Mouse (Mus musculus) heart, embryonic 16.5 days (tissue): ENCODE measurements at regions not wholly inside any gene's neighbourhood (a gene's known extent, or its start where the extent isn't known, plus 50 kb on each side); places are given as distances from the start of the nearest gene placed in this dataset.

Experiments used
- ATAC-seq: fragments of 200-750 bp; cut with Nextera tagmentation; replicated peaks from 2 replicates; pipeline ENCODE4 v1.8.0; 2017; ENCODE audit warnings: moderate number of reproducible peaks; ENCODE audit not compliant: insufficient read depth, low FRiP score; ENCODE audit errors: extremely low read depth
- H3K27ac ChIP-seq: fragments of 300-500 bp; sonication (generic); 2 replicates; pipeline ENCODE4 v1.5.1; 2014; ENCODE audit warnings: mild to moderate bottlenecking, low read length, control low read depth, moderate library complexity
- H3K27me3 ChIP-seq: fragments of 300-500 bp; sonication (generic); 2 replicates; pipeline ENCODE4 v1.6.1; 2014; ENCODE audit warnings: low read length, mixed read lengths; ENCODE audit not compliant: control insufficient read depth, insufficient read depth
- H3K36me3 ChIP-seq: fragments of 300-500 bp; sonication (generic); 2 replicates; pipeline ENCODE4 v1.6.1; 2014; ENCODE audit not compliant: control insufficient read depth, insufficient read depth
- H3K4me1 ChIP-seq: fragments of 300-500 bp; sonication (generic); 2 replicates; pipeline ENCODE4 v1.6.1; 2014; ENCODE audit warnings: low read length, mixed read lengths; ENCODE audit not compliant: control insufficient read depth, insufficient read depth
- H3K4me2 ChIP-seq: fragments of 300-500 bp; sonication (generic); 2 replicates; pipeline ENCODE4 v1.6.1; 2014; ENCODE audit warnings: low read depth, mild to moderate bottlenecking, control low read depth, low read length
- H3K4me3 ChIP-seq: fragments of 300-500 bp; sonication (generic); 2 replicates; pipeline ENCODE4 v1.5.1; 2014; ENCODE audit warnings: mild to moderate bottlenecking, control low read depth, low read length
- H3K9ac ChIP-seq: fragments of 300-500 bp; sonication (generic); 2 replicates; pipeline ENCODE4 v1.6.1; 2014; ENCODE audit warnings: low read length, control low read depth
- H3K9me3 ChIP-seq: fragments of 300-500 bp; sonication (generic); replicated peaks from 2 replicates; pipeline ENCODE4 v1.6.1; 2016; ENCODE audit warnings: low read length; ENCODE audit not compliant: control insufficient read depth
- WGBS: fragments of 180-500 bp; shearing (Covaris S2); extraction: QIAGEN DNeasy Blood & Tissue Kit; methylation state at CpG from one replicate; pipeline ENCODE4 v1.1.7; 2014; 5-methylcytosine and 5-hydroxymethylcytosine counted together

- no peak for ATAC-seq
- Histone ChIP-seq H3K9me3 (no peaks in the 10 kb centered on the region), H3K27me3 (peaks cover 53% of the 10 kb centered on the region), H3K4me2 (no peak overlapping the region), H3K4me1 (peaks cover 2% of the 10 kb centered on the region; the same call in 1 of the 2 replicates), H3K27ac (no peak overlapping the region), H3K36me3 (no peaks in the 10 kb centered on the region), H3K9ac (no peak overlapping the region), H3K4me3 (no peak overlapping the region)
- 32% methylated on average over 2 of the region's 2 CpGs for WGBS
Observed at GRCm38 (mm10) chr3:148422205-148422604, 568.1 kb downstream of the Adgrl2 start.

- ATAC-seq, result no peak
- 82% methylated on average over 5 of the region's 5 CpGs for WGBS
- H3K36me3 ChIP-seq, result no peaks in the 10 kb centered on the region
- H3K4me3 ChIP-seq, result no peak overlapping the region
- H3K4me2 ChIP-seq, result no peak overlapping the region
- H3K4me1 ChIP-seq, result peaks cover 2% of the 10 kb centered on the region; the same call in 1 of the 2 replicates
- no peak overlapping the region for H3K27ac ChIP-seq
- no peak overlapping the region for H3K9ac ChIP-seq
- no peaks in the 10 kb centered on the region for H3K9me3 ChIP-seq
- peaks cover 38% of the 10 kb centered on the region for H3K27me3 ChIP-seq
Observed at GRCm38 (mm10) chr3:148420303-148420702, 570.1 kb downstream of the Adgrl2 start.

GRCm38 (mm10) chr3:148419462-148420074 lies 570.8 kb downstream of the Adgrl2 start:
- ATAC-seq, result no peak
- peaks cover 31% of the 10 kb centered on the region for H3K27me3 ChIP-seq

GRCm38 (mm10) chr3:148418067-148418466 lies 572.3 kb downstream of the Adgrl2 start:
- Histone ChIP-seq H3K9ac (no peak overlapping the region), H3K27ac (no peak overlapping the region), H3K36me3 (no peaks in the 10 kb centered on the region), H3K27me3 (peaks cover 26% of the 10 kb centered on the region), H3K4me3 (no peak overlapping the region), H3K4me2 (no peak overlapping the region), H3K9me3 (no peaks in the 10 kb centered on the region), H3K4me1 (peaks cover 2% of the 10 kb centered on the region; the same call in 1 of the 2 replicates)
- no peak for ATAC-seq
- WGBS, result 7% methylated on average over 6 of the region's 6 CpGs

More at GRCm38 (mm10) chr3:148419462-148420074, 570.8 kb downstream of the Adgrl2 start:
- peaks cover 2% of the 10 kb centered on the region; the same call in 1 of the 2 replicates for H3K4me1 ChIP-seq
- H3K36me3 ChIP-seq, result no peaks in the 10 kb centered on the region
- H3K27ac ChIP-seq, result no peak overlapping the region
- H3K9me3 ChIP-seq, result no peaks in the 10 kb centered on the region
- no peak overlapping the region for H3K4me3 ChIP-seq
- H3K9ac ChIP-seq, result no peak overlapping the region
- H3K4me2 ChIP-seq, result no peak overlapping the region
- 68% methylated on average over 2 of the region's 2 CpGs for WGBS

- H3K36me3 ChIP-seq, result no peaks in the 10 kb centered on the region
- H3K9ac ChIP-seq, result no peak overlapping the region
- ATAC-seq, result no peak
- H3K4me3 ChIP-seq, result no peak overlapping the region
- H3K9me3 ChIP-seq, result no peaks in the 10 kb centered on the region
- no peak overlapping the region for H3K4me2 ChIP-seq
- H3K27ac ChIP-seq, result no peak overlapping the region
- H3K27me3 ChIP-seq, result peaks cover 27% of the 10 kb centered on the region
- 83% methylated on average over 7 of the region's 7 CpGs for WGBS
- H3K4me1 ChIP-seq, result peaks cover 2% of the 10 kb centered on the region; the same call in 1 of the 2 replicates
Observed at GRCm38 (mm10) chr3:148415443-148415842, 574.9 kb downstream of the Adgrl2 start.

- ATAC-seq, result no peak
- H3K4me3 ChIP-seq, result no peak overlapping the region
- WGBS, result 71% methylated on average over 1 of the region's 1 CpGs
- H3K4me1 ChIP-seq, result peaks cover under 1% of the 10 kb centered on the region; the same call in 1 of the 2 replicates
- peaks cover 12% of the 10 kb centered on the region for H3K27me3 ChIP-seq
- H3K9me3 ChIP-seq, result no peaks in the 10 kb centered on the region
- H3K4me2 ChIP-seq, result no peak overlapping the region
- H3K27ac ChIP-seq, result no peak overlapping the region
- H3K9ac ChIP-seq, result no peak overlapping the region
- H3K36me3 ChIP-seq, result no peaks in the 10 kb centered on the region
Observed at GRCm38 (mm10) chr3:148413027-148413426, 577.3 kb downstream of the Adgrl2 start.

GRCm38 (mm10) chr3:148412191-148412590 lies 578.2 kb downstream of the Adgrl2 start:
- H3K4me1 ChIP-seq, result no peaks in the 10 kb centered on the region
- H3K27me3 ChIP-seq, result peaks cover 10% of the 10 kb centered on the region; the same call in 1 of the 2 replicates
- H3K36me3 ChIP-seq, result no peaks in the 10 kb centered on the region
- 71% methylated on average over 1 of the region's 1 CpGs for WGBS
- no peaks in the 10 kb centered on the region for H3K9me3 ChIP-seq
- H3K4me3 ChIP-seq, result no peak overlapping the region
- no peak overlapping the region for H3K4me2 ChIP-seq
- no peak overlapping the region for H3K27ac ChIP-seq
- H3K9ac ChIP-seq, result no peak overlapping the region
- ATAC-seq, result no peak

- 64% methylated on average over 7 of the region's 7 CpGs for WGBS
- H3K9me3 ChIP-seq, result no peaks in the 10 kb centered on the region
- no peaks in the 10 kb centered on the region for H3K4me1 ChIP-seq
- no peak overlapping the region for H3K27ac ChIP-seq
- no peak overlapping the region for H3K9ac ChIP-seq
- H3K4me3 ChIP-seq, result no peak overlapping the region
- H3K27me3 ChIP-seq, result no peaks in the 10 kb centered on the region
- no peak for ATAC-seq
- H3K4me2 ChIP-seq, result no peak overlapping the region
- no peaks in the 10 kb centered on the region for H3K36me3 ChIP-seq
Observed at GRCm38 (mm10) chr3:148398349-148398748, 592.0 kb downstream of the Adgrl2 start.

- no peaks in the 10 kb centered on the region for H3K27me3 ChIP-seq
- no peaks in the 10 kb centered on the region for H3K36me3 ChIP-seq
- H3K27ac ChIP-seq, result no peak overlapping the region
- no peak overlapping the region for H3K4me2 ChIP-seq
- no peak overlapping the region for H3K9ac ChIP-seq
- H3K4me1 ChIP-seq, result no peaks in the 10 kb centered on the region
- 64% methylated on average over 6 of the region's 6 CpGs for WGBS
- ATAC-seq, result no peak
- H3K4me3 ChIP-seq, result no peak overlapping the region
- peaks cover 2% of the 10 kb centered on the region; the same call in 1 of the 2 replicates for H3K9me3 ChIP-seq
Observed at GRCm38 (mm10) chr3:148387550-148387949, 602.8 kb downstream of the Adgrl2 start.
